Mouse (Mus musculus): ENCODE measurements around the gene Arid3a.

Gene Arid3a

DNA sequence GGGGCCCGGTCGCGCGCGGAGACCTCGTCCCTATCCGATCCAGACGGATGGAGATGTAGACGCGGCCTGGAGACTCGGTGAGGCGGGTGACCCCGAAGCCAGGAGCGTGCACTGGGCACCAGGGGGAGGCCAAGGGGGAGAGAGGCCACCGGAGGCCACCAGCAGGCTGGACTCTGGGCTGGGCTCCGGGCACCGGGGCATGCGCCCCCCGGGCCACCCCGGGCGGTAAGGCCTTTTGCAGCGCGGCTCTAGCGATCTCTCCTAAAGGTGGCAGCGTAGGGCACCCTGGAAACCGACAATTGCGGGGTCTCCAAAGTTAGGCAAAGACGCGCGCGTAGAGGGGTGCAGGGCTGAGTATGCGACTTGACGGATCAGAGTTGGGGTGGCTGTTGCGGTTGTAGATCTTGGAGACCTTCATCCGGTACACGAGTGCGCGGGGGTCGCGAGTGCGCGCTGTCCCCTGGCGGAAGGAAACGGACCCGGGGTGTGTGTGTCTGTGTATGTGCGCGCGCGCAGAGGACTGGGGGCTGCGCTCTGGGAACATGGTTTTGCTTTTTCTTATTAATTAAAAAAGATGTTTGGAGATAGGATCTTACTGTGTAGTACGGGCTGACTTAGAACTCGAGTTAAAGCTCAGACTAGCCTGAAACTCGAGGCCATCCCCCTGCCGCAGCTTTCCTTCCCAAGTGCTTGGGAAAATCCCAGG lies 634 bp downstream of the Arid3a start:
- DNase-seq (ENCODE audit: low spot score): peak; percentile 59

DNA sequence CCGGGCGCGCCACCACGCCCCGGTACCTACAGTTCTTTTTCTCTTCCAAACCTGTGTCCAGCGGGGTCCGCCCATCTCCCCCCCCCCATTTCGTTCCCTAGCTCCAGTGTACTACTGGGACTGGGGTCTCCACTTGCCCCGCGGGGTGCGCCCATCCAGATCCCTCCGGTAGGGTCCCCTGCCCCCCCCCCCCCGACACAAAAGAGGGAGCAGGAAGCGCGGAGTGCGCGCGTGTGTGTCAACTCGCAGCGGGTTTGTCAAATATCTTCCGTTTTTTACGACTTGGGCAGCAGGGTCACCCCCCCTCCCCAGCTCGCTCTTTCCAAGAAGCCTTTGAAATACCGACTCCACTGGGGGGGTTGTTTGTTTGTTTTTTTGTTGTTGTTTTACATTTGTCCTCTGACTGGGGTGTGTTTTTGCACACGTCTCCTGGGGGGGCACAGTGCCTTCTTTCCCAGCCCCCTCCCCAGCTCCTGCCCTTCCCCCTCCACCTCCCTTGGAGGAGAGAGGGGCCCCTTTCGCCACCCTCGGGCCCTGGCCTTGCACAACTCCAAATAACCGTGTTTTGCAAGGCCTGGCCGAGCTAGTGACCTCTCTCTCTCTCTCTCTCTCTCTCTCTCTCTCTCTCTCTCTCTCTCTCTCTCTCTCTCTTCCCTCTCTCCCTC lies 1.3 kb downstream of the Arid3a start:
- DNase-seq (ENCODE audit: low spot score): no peak

DNA sequence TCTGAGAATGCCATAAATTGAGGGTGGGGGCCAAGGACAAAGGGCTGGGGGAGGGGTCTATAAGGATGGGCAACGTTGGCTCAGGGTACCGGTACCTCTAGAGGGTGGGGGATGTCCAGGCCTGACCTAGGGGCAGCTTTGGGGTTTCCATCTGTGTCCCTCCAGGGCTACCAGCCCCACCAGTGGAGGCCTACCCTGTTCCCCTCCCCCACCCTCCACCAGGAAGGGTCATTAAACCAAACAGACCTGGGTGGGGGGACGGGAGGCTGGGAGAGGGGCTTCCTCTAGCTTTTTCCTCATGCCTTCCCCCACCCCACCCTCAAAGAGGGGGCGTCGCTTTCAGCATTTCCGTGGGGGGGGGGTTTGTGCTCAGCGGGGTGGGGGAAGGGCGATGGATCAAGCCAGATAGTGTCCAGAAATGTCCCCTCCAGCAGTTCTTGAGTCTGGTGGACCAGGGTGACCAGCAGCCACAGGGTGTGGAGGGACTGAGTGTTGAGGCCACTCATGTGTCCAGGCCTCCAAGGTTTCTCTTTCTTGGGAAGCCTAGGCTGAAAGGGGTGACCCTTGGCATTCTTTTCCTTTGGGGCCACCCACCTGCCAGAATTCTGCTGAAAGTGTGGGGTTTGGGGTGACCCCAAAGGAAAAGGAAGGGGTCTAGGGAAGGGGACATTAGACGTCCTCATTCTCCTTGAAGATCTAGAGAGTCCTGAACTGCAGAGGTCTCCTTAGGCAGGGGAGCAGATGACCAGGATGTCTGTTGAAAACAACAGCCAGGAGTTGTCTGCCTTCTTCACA lies 2.3 kb downstream of the Arid3a start:
- DNase-seq (ENCODE audit: low spot score): no peak

DNA sequence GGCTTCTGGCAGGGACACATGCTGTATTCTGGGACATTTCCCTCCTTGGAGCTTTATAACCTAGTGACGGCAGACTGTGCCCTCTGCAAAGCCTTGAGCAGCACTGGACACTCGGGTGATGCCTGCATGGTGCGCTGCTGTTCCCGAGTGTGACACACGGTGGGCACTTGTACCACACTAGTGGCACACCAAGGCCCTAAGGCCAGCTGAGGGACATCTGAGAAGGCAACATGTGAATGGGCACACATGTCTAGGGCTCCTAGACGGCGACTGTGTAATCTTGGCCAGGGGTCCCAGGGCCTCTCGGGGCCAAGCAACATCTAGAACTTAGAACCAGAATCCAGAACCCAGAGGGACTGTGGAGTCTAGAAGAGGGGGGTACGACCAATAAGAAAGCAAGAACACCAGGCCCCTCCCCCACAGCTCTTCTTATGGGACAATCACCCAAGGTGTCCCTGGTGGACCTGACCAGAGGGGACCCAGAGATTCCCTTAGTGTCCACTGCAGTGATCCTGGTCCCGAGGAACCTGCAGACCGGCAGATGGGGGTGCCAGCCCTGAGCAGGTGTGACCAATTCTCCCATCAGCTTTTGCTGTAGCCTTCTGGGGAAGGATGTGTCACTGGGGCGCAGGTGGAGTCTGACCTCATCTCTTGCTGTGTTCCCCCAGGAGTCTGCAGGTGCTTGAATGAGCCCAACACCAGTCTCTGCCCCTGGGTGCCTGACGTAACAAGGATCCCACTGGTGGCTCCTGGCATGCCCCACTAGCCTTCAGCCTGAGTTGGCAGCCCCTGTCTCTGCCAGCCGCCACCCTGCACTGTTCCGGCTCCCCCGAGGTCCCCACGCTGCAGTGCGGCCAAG lies 3.4 kb downstream of the Arid3a start:
- no peak for DNase-seq (ENCODE audit: low spot score)

DNA sequence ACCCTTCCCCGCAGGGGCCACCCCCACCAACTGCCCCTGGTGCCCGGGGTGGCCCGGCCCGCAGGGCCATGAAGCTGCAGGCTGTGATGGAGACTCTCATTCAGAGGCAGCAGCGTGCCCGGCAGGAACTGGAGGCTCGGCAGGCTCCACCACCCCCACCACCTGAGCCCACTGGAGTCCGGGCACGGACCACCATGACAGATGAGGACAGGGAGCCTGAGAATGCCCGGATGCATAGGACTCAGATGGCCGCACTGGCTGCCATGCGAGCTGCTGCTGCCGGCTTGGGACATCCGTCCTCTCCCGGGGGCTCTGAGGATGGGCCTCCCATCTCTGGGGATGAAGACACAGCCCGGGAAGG lies 4.0 kb downstream of the Arid3a start:
- no peak for DNase-seq (ENCODE audit: low spot score)

DNA sequence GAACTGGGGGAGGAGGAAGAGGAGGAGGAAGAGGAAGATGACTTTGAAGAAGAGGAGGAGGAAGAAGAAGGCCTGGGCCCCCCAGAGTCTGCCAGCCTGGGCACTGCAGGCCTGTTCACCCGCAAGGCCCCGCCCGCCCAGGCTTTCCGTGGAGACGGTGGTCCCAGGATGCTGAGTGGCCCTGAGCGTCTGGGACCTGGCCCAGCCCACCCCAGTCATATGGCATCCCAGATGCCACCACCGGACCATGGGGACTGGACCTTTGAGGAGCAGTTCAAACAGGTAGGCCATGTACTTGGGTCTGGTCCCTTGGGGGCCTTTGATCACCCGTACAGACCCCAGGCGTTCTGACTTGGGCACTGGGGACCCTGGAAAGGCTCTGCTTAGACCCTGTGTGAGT lies 5.0 kb downstream of the Arid3a start:
- DNase-seq (ENCODE audit: low spot score): no peak

DNA sequence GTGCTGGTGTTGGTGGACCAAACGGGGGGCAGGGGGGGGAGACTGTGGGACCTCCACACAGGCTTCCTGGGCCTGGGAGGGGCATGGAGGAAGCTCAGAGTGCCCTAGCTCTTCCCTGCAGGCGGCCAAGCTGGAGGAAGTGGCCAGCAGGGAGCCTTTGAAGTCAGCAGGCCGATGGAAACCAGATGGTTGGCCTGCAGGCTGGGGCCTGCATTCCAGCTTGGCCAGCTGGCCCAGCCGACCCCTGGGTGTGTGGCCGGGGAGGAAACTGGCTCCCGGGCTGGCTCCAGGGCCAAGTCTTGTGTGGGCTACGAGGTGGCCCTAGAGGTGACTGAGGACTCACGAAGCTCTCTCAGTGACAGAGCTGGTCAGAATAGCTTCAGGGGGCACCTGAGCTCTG lies 5.9 kb downstream of the Arid3a start:
- peak; percentile 55 for DNase-seq (ENCODE audit: low spot score)

DNA sequence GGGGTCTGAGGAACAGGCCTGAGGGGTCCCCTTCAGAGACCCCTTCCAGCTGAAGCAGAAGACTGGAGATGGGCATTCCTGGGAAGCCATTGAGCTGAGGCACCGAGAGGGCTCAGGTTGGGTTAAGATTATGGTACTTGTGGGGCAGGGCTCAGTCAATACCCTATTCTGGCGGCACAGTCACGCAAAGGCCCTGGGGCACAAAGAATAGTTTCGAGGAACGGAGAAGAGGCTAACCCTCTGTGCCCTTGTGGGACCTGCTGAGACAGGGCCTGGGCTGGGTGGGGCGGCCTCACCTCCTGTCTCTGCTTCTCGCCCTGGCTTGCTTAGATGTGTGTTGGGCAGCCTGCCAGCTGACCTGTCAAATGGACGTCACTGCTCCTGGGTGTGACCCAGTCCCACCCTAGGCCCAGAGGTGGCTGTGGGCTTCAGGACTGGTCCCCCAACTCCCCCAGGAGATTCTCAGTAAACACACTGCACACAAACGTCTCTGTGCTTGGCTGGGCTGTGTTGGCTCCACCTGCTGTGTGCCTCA lies 6.4 kb downstream of the Arid3a start:
- DNase-seq (ENCODE audit: low spot score): no peak

DNA sequence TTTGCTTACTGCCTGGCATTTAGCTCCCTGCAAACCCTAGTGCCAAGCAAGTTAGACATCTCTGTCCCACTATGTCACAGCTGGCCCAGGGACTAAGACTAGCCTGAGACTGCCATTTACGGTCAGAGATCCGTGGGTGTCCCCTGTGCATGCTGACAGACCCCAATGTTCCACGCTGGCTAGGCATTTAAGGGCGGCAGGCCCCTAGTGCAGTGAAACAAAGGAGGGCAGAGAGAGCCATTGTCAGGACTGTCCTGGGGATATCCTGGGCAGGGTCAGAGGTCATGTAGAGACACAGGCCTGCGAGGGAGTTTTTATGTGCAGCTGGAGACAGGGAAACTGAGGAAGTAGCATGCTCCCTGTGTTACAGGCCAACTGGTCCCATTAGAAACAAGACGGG lies 7.0 kb downstream of the Arid3a start:
- no peak for DNase-seq (ENCODE audit: low spot score)

DNA sequence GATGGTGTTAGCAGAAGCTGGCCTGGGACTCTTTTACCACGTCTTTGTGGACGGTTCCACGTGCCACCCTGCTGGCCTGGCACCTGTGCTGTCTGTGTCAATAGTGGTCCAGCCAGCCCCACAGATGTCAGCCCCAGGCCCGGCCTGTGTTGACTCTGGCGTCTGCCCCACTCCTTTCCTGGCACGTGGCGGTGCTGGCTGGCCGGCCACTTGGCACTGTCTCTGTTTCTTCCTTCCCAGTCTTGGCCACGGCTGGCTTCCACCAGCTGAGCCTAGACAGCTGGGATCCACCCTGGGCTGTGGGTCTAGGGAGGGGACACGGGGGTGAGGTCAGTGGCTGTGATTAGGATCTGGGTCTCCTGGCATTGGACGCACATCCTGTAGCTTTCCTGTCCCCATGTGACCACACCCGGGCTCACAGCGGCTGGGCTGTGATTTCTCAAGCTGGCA lies 7.5 kb downstream of the Arid3a start:
- DNase-seq (ENCODE audit: low spot score): peak; percentile 76

DNA sequence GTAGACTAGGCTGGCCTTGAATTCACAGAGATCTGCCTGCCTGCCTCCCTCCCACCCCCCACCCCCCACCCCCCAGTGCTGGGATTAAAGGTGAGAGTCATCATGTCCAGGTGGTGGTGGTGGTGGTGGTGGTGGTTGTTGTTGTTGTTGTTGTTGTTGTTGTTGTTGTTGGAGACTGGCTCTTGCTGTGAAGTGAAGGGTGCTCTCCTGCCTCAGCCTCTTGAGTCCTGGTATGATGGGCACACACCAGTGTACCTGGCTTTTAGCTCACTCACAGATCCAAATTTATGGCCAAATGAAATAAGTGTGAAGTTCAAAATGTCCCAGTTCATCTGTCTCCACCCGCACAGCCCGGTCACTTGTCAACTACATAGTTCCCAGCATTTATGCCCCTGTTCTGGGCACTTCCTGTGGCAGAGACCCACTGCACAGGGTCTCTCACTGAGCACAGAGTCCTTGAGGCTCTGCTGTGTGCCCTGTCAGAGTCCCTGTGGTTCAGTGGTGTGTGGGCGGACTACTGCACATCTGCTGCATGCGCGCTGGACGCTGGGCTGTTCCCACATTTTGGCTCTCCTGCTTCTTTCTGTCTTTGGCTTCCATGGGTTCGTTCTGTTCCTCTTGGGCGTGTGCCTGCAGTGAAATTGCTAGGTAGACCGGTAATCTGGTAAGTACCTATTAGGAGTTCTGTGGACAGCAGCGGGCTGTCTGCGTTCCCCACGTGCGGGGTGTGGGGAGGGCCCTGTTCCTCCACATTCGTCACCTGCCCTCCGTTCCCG lies 8.1 kb downstream of the Arid3a start:
- DNase-seq (ENCODE audit: low spot score): no peak

DNA sequence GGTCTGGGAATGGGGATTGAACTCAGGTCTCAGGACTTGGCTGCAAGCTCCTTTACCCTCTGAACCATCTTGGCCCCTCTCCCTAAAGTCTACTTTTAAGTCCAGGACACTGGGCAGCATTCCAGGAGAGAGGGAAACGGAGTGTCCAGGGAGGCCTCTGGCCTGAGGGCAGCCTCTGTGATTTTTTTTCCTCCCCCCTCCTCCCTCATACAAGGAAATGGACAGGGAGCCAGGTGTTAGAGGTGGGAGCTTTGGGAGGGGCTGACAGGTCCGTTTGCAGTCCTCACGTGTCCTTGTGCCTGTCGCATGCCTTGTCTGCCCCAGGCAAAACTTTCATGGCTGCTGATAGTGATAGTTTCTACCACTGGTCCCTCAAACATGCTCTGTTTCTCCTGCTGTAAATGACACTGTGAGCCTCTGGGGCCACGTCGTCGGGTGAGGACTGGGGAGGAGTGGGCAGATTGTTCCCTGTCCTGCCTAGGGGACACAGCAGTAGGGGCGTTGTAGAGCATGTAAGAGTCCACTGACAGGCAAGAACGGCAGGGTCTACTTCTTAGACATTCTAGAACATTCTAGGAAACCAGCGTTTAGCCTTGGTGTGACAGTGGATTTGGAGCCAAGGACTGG lies 9.6 kb downstream of the Arid3a start:
- DNase-seq (ENCODE audit: low spot score): no peak

DNA sequence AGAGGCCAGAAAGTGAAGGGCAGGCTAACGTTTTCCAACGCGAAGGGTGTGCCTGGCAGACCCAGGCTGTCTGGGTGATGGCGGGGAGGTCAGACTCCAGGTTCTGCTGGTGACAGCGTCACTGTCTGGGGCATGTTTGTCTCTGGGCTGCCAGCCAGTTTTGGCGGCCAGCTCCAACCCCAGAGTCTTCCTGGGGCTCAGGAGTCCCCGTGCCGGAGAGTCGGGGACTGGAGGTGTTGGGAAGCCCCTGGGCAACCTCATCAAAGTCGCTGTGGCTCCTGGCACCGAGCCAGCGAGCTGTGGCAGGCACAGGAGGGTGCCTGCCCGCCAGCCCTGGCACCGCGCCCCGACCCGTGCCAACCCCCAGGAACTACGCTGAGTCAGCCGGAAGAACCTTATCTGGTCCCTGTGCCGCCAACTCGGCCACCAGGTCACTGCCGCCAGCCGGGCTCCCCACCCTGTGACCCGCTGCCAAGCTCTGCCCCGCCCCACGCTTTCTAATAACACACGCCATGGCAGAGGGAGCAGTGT lies 10.1 kb downstream of the Arid3a start:
- DNase-seq (ENCODE audit: low spot score): no peak

DNA sequence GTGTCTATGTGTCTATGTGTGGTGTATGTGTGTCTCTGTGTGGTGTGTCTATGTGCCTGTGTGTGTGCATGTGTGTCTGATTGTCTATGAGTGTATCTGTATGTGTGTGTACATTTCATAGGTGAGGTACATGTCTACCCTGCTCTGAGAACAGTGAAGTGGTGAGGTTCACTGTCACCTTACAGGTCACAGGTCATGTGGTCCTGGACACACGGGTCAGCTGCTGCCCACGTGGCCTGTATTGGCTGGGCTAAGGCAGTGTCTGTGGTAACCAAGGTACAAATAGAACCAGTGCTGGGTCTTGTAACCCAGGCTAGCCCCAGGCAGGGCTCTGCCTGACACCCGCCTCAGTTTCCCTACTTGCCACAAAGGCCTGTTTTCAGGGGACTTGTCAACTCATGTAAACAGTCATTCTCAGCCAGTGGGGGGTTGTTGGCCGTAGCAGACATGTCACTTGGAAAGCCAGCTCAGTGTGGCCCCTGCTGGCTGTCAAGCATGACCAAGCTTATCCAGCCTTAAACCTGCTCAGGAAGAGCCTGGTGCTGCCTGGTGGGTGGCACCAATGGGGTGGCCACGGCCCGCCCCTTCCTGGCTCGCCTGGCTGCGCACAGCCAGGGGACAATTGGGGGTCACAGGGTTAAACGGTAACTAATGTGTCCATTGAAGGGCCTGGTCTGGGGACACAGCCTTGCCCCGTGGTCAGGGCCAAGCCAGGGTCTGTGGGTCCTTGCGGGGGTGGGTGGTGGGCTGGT lies 11.1 kb downstream of the Arid3a start:
- DNase-seq (ENCODE audit: low spot score): no peak

DNA sequence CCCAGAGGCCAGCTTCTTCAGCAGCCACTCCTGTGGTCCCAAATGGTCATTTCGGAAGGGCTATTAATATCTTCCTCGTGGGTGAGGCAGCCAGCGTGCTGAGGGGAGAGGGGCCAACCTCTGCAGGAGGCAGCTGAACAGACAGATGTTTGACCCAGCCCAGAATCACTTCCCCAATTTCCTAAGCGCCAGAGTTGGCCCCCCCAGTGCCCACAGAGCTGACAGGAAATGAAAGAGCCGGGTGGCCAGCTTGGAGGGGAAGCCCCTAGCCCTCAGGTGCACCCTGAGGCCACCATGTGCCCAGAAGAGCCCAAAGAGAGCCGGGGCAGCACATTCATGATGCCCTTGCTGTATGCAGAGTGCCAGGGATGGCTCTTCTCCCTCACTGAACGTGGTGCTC lies 13.9 kb downstream of the Arid3a start:
- peak; percentile 47 for DNase-seq (ENCODE audit: low spot score)

DNA sequence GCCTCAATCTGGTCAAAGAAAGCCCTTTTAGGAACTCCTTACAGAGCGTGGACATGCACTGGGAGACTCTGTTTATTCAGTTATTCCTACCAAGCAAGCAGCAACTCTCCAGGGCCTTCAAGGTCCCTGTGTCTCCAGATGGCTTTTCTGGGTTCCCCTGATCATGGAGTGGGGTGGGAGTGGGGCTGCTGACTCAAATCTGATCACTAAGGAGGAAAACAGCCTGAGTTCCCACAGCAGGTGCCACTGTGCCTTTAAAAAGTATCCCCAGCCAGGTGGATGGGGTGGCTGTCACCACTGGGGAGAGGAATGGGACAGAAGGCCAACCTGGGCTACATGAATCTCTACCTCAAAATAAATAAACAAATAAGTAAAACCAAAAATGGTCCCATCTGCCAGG lies 16.1 kb downstream of the Arid3a start:
- no peak for DNase-seq (ENCODE audit: low spot score)

DNA sequence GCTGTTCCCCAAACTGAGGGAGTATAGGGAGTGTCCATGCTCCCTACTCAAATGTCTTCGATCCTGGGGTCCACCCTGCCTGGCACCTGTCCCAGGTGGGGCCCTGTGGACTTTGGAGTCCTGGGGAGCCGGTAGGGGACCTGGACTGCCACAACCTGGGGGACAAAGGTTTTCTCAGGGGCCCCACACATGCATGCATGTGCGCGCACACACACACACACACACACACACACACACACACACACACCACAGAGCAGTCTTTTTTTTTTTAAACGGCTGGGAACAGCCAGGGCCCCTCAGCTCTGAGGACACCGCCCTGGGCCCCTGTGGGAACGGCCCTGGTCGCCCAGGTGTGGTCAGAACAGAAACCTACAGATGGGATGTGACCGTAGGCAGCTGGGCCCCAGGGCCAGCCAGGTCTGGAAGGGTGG lies 16.6 kb downstream of the Arid3a start:
- no peak for DNase-seq (ENCODE audit: low spot score)

DNA sequence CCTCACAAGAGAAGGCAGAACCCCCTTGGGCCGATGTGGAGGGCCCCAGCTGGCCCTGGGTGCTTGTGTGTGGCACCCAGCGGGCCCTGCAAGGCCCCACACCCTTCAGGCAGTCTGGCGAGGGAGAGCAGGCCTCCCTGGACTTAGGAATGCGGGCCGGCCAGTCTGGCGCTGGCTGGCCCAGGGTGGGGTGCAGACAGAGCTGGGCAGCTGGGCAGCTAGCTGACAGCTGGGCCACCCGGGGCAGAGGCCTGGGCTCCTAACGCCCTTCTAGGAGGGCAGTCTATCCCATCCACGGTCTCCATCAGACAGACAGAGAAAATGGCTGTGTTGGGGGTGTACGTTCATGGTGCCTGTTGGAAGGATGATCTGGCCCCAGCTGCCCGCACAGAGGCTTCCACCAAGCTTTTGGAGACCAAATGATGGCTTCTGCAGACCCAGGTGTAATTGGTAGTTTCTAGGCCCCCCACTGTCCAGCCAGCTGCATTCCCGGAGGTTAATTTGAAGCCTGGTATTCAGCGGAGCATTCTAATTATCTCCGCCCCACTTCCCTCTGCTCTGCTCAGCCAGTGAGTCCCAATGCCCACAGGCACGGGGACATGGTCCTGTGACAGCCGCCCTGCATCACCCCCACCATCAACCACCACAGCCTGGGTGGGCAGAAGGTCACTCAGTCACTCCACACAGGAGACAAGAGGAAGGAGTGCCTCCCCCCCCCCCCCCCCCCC lies 18.8 kb downstream of the Arid3a start:
- DNase-seq (ENCODE audit: low spot score): no peak

DNA sequence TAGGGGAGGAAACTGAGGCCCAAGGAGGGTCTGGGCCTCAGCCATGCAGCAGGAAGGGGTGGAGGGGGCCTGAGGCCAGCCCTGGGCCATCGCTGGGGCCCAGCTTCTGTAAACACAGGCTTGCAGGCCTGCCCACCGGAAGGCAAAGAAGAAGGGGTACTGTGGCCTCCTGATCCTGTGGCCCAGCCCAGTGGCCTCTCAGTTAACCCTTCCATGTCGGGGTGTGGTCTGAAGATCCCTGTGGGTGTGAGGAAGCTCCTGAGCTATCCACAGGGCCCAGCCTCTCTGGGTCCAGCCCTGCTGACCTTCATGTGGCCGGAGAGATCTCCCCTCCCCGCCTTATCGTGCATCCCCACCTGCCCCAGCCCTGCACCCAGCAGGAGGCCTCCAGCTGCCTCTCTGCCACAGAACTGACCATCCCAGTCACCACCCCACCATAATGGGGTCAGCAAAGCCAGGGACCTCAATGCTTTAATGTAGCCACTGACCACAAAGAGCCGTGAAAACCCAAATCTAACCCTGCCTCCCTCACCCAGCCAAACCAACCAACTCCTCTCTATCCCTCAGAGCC lies 20.0 kb downstream of the Arid3a start:
- DNase-seq (ENCODE audit: low spot score): no peak
